ENCODE assay signal across 28 mouse cellular contexts in genomic region chr1:169077228-169077627, GRCm38 (mm10).
"Had no signal": no experiment of that assay in that cellular context is flagged by ENCODE, and none has a peak within 500 bp of the region (broad histone marks: within the 10 kb centered on the region; RNA-seq: fewer than 3 reads in every experiment).

No protein-coding gene starts in this region.

- H3K9me3 ChIP-seq: embryonic facial prominence, embryonic 10.5 days; embryonic facial prominence, embryonic 12.5 days; embryonic facial prominence, embryonic 13.5 days; embryonic facial prominence, embryonic 15.5 days; forebrain, embryonic 10.5 days; forebrain, embryonic 12.5 days; forebrain, embryonic 13.5 days; forebrain, embryonic 15.5 days had no signal

- ATAC-seq: forebrain, embryonic 13.5 days; forebrain, embryonic 14.5 days; forebrain, embryonic 15.5 days; forebrain, embryonic 16.5 days; forebrain, postnatal 0 days had no signal

- H3K4me3 ChIP-seq: embryonic facial prominence, embryonic 10.5 days; embryonic facial prominence, embryonic 12.5 days; embryonic facial prominence, embryonic 13.5 days; embryonic facial prominence, embryonic 15.5 days; erythroblast, embryonic 14.5 days; forebrain, embryonic 10.5 days; forebrain, embryonic 12.5 days; forebrain, embryonic 13.5 days; forebrain, embryonic 15.5 days; gastrocnemius, adult 2 months; heart, adult 2 months had no signal

- H3K4me2 ChIP-seq: embryonic facial prominence, embryonic 12.5 days; embryonic facial prominence, embryonic 13.5 days; embryonic facial prominence, embryonic 15.5 days; forebrain, embryonic 12.5 days; forebrain, embryonic 13.5 days; forebrain, embryonic 15.5 days had no signal

- H3K36me3 ChIP-seq: embryonic facial prominence, embryonic 10.5 days; embryonic facial prominence, embryonic 12.5 days; embryonic facial prominence, embryonic 13.5 days; embryonic facial prominence, embryonic 15.5 days; forebrain, embryonic 10.5 days; forebrain, embryonic 12.5 days; forebrain, embryonic 15.5 days had no signal

- H3K27ac ChIP-seq: embryonic facial prominence, embryonic 10.5 days; embryonic facial prominence, embryonic 12.5 days; embryonic facial prominence, embryonic 13.5 days; embryonic facial prominence, embryonic 15.5 days; forebrain, embryonic 10.5 days; forebrain, embryonic 12.5 days; forebrain, embryonic 13.5 days; forebrain, embryonic 15.5 days; gastrocnemius, adult 2 months; heart, adult 2 months had no signal

- H3K4me1 ChIP-seq: embryonic facial prominence, embryonic 12.5 days; embryonic facial prominence, embryonic 13.5 days; embryonic facial prominence, embryonic 15.5 days; forebrain, embryonic 10.5 days; forebrain, embryonic 12.5 days; forebrain, embryonic 15.5 days had no signal

- H3K9ac ChIP-seq: embryonic facial prominence, embryonic 12.5 days; embryonic facial prominence, embryonic 13.5 days; embryonic facial prominence, embryonic 15.5 days; forebrain, embryonic 12.5 days; forebrain, embryonic 13.5 days; forebrain, embryonic 15.5 days; forebrain, postnatal 0 days had no signal

- H3K27me3 ChIP-seq: embryonic facial prominence, embryonic 12.5 days; embryonic facial prominence, embryonic 13.5 days; embryonic facial prominence, embryonic 15.5 days; forebrain, embryonic 12.5 days; forebrain, embryonic 13.5 days; forebrain, embryonic 15.5 days had no signal

- DNase-seq: cerebellum, adult 8-10 months; cerebellum, adult 9-10 months; cerebellum, adult 9-11 months; cerebellum, postnatal 10 days; cerebellum, postnatal 14 days; cerebellum, postnatal 25 days; cerebellum, postnatal 36 days; embryo, embryonic 11 days; forebrain, postnatal 0 days; gastrocnemius, adult 2 months; gastrocnemius, postnatal 10 days; gastrocnemius, postnatal 14 days; gastrocnemius, postnatal 25 days; gastrocnemius, postnatal 36 days; heart, adult 11 months; heart, adult 18-20 months; heart, adult 2 months had no signal
